In genomic region chr6:56691205-56691604, GRCm38 (mm10) we compare ENCODE assay signal across 9 mouse cellular contexts. TPM values are rescaled to one million over a fixed set of nuclear protein-coding genes. Genes with fewer than 3 reads are reported as not detected.
A peak's percentile ranks its signal among the peaks of the same experiment; 100 is the strongest.
DNase-seq lines count a peak whose midpoint lies in the region; ATAC-seq and TF ChIP-seq lines count a peak whose summit lies in the region.
"Had no signal": no experiment of that assay in that cellular context is flagged by ENCODE, and none has a peak within 500 bp of the region (broad histone marks: within the 10 kb centered on the region; RNA-seq: fewer than 3 reads in every experiment).

No protein-coding gene starts in this region.

- WGBS in embryonic facial prominence, embryonic 11.5 days = 2% methylated on average over 2 of the region's 2 CpGs
- WGBS in lung, embryonic 16.5 days = 6% methylated on average over 2 of the region's 2 CpGs

- H3K27me3 ChIP-seq in embryonic facial prominence, embryonic 11.5 days (ENCODE audit: control insufficient read depth, insufficient read depth, low read length) = no peaks in the 10 kb centered on the region
- H3K27me3 ChIP-seq in lung, embryonic 16.5 days (ENCODE audit: control insufficient read depth, insufficient read depth, low read depth, low read length) = no peaks in the 10 kb centered on the region

- no peaks in the 10 kb centered on the region for H3K9me3 ChIP-seq in embryonic facial prominence, embryonic 11.5 days (replicated peaks; ENCODE audit: control insufficient read depth, low read length)
- no peaks in the 10 kb centered on the region for H3K9me3 ChIP-seq in lung, embryonic 16.5 days (ENCODE audit: control insufficient read depth, low read length)

- H3K27ac ChIP-seq in embryonic facial prominence, embryonic 11.5 days (replicated peaks; ENCODE audit: low read depth, low read length) = no peak overlapping the region
- no peak overlapping the region for H3K27ac ChIP-seq in layer of hippocampus, adult 2 months
- H3K27ac ChIP-seq in lung, embryonic 16.5 days (ENCODE audit: low read length) = no peak overlapping the region
- H3K27ac ChIP-seq: macrophage had no signal

- H3K9ac ChIP-seq in embryonic facial prominence, embryonic 11.5 days (replicated peaks; ENCODE audit: low read length) = no peak overlapping the region
- no peak overlapping the region for H3K9ac ChIP-seq in lung, embryonic 16.5 days (ENCODE audit: low read length)

- no peak overlapping the region for H3K4me2 ChIP-seq in embryonic facial prominence, embryonic 11.5 days (ENCODE audit: low read depth, low read length)
- H3K4me2 ChIP-seq in lung, embryonic 16.5 days (ENCODE audit: low read depth, low read length) = no peak overlapping the region

- DNase-seq in ES-CJ7 (ENCODE audit: low read depth, low spot score) = peak; percentile 85
- peak; percentile 54 for DNase-seq in adrenal gland, postnatal 25 days
- DNase-seq in embryonic facial prominence, embryonic 11.5 days (ENCODE audit: low spot score) = peak; percentile 94
- DNase-seq in heart, postnatal 4 days = peak; percentile 80
- DNase-seq in layer of hippocampus, adult 2 months (ENCODE audit: low spot score in 2 of 2) = peak; percentile 43 to 79
- peak; percentile 61 for DNase-seq in retina, postnatal 7 days (ENCODE audit: low read depth, low spot score)
- DNase-seq in urinary bladder, postnatal 36 days (ENCODE audit: low spot score in 2 of 2) = peak; percentile 20 to 27

- H3K4me1 ChIP-seq in embryonic facial prominence, embryonic 11.5 days (ENCODE audit: control insufficient read depth, insufficient read depth, low read length) = no peaks in the 10 kb centered on the region
- no peaks in the 10 kb centered on the region for H3K4me1 ChIP-seq in lung, embryonic 16.5 days (replicated peaks; ENCODE audit: control insufficient read depth, insufficient read depth, low read length)

- ATAC-seq in embryonic facial prominence, embryonic 11.5 days (replicated peaks; ENCODE audit: insufficient number of reproducible peaks, low FRiP score, low TSS enrichment, low read depth) = peak; percentile 82; the same call in 1 of the 2 replicates
- ATAC-seq in lung, embryonic 16.5 days (ENCODE audit: low read depth) = peak; percentile 41; the same call in 1 of the 2 replicates

- H3K4me3 ChIP-seq in embryonic facial prominence, embryonic 11.5 days (ENCODE audit: low read depth, low read length) = no peak overlapping the region
- no peak overlapping the region for H3K4me3 ChIP-seq in layer of hippocampus, adult 2 months
- H3K4me3 ChIP-seq in lung, embryonic 16.5 days (ENCODE audit: low read length) = no peak overlapping the region

- H3K36me3 ChIP-seq in embryonic facial prominence, embryonic 11.5 days (replicated peaks; ENCODE audit: control insufficient read depth, insufficient read depth, low read depth, low read length) = no peaks in the 10 kb centered on the region
- no peaks in the 10 kb centered on the region for H3K36me3 ChIP-seq in lung, embryonic 16.5 days (ENCODE audit: control insufficient read depth, insufficient read depth, low read length)

- TF ChIP-seq CTCF in layer of hippocampus, adult 2 months (conservative IDR thresholded peaks at IDR 0.05) = peak; percentile 88

RNA-seq across cellular contexts. Expression of gene Lsm5, which starts 13.3 kb away (rescaled TPM):
- total RNA-seq in adrenal gland, postnatal 25 days (2021) = 24.1 and 28.7 TPM in 2 replicates
- 222 and 263 TPM in 2 replicates for polyA plus RNA-seq in embryonic facial prominence, embryonic 11.5 days (2014; fragmentation: Nextera tagmentation; extraction: Ambion mirVana)
- total RNA-seq in heart, postnatal 4 days (2021) = 10 to 100 TPM; 35.2 to 37.5 TPM
- 10 to 100 TPM; 12.7 to 14.3 TPM for total RNA-seq in layer of hippocampus, adult 2 months (2021)
- 114 and 133 TPM in 2 replicates for polyA plus RNA-seq in lung, embryonic 16.5 days (2015; fragmentation: Nextera tagmentation; extraction: Ambion mirVana)

RNA-seq across cellular contexts. Expression of gene Avl9, which starts 23.5 kb away (rescaled TPM):
- 26.8 and 31.1 TPM in 2 replicates for total RNA-seq in adrenal gland, postnatal 25 days (2021)
- 19.8 and 20.2 TPM in 2 replicates for polyA plus RNA-seq in embryonic facial prominence, embryonic 11.5 days (2014; fragmentation: Nextera tagmentation; extraction: Ambion mirVana)
- total RNA-seq in heart, postnatal 4 days (2021) = 10 to 100 TPM in 1 of 2 experiments, 1 to 10 TPM in 1; 9.1 to 10.7 TPM
- total RNA-seq in layer of hippocampus, adult 2 months (2021) = 10 to 100 TPM; 42.5 to 44.4 TPM
- 10.9 and 11.2 TPM in 2 replicates for polyA plus RNA-seq in lung, embryonic 16.5 days (2015; fragmentation: Nextera tagmentation; extraction: Ambion mirVana)

Comparison
In these comparisons a context has a peak if more than half of its experiments do, and no peak if none do; other contexts are left out.
1. DNase-seq: peak in every context shown above with its lines; median percentile 94 in embryonic facial prominence, embryonic 11.5 days; 85 in ES-CJ7; 80 in heart, postnatal 4 days; 61 in layer of hippocampus, adult 2 months; 61 in retina, postnatal 7 days; 54 in adrenal gland, postnatal 25 days; 24 in urinary bladder, postnatal 36 days.